Mouse (Mus musculus): ENCODE results near the gene Slc27a4.

- TF ChIP-seq CTCF (IDR thresholded peaks at IDR 0.05; ENCODE audit: insufficient read depth, low read length): no peak
- TF ChIP-seq POLR2A (IDR thresholded peaks at IDR 0.05; ENCODE audit: borderline replicate concordance, extremely low read depth, low read depth, low read length): no peak
Observed at GRCm38 (mm10) chr2:29792772-29793487, 9.5 kb upstream of the Slc27a4 start.
